Mouse (Mus musculus) kidney, adult 2 months (tissue): ENCODE results near the gene Spaca9. TPM values are rescaled to one million over a fixed set of nuclear protein-coding genes. Genes with fewer than 3 reads are reported as not detected.

Source experiments
- DNase-seq: peaks from one replicate; pipeline ENCODE4 v3.0.0; 2021
- H3K27ac ChIP-seq: fragments of 200-500 bp; 2 replicates; pipeline ENCODE4 v1.5.1; 2012; ENCODE audit warnings: low read depth, low read length, control low read depth, inconsistent platforms; ENCODE audit not compliant: insufficient read depth
- H3K27me3 ChIP-seq: fragments of 200-500 bp; replicated peaks from 2 replicates; pipeline ENCODE4 v1.6.1; 2012; ENCODE audit warnings: mild to moderate bottlenecking, moderate library complexity, low read length, inconsistent platforms; ENCODE audit not compliant: control insufficient read depth, insufficient read depth
- H3K36me3 ChIP-seq: fragments of 200-500 bp; 2 replicates; pipeline ENCODE4 v1.6.1; 2012; ENCODE audit warnings: mild to moderate bottlenecking, moderate library complexity, low read length, inconsistent platforms; ENCODE audit not compliant: control insufficient read depth, insufficient read depth
- H3K4me1 ChIP-seq: fragments of 200-500 bp; 2 replicates; pipeline ENCODE4 v1.6.1; 2011; ENCODE audit warnings: low read length; ENCODE audit not compliant: control insufficient read depth, insufficient read depth
- H3K4me3 ChIP-seq: fragments of 200-500 bp; 2 replicates; pipeline ENCODE4 v1.5.1; 2011; ENCODE audit warnings: mild to moderate bottlenecking, low read depth, low read length, control low read depth; ENCODE audit not compliant: insufficient read depth
- CTCF ChIP-seq: fragments of 200-500 bp; conservative IDR thresholded peaks from 2 replicates; pipeline ENCODE4 v1.5.1; 2011; ENCODE audit warnings: low read depth, mild to moderate bottlenecking, control low read depth, low read length, moderate library complexity, mixed read lengths; ENCODE audit not compliant: insufficient read depth, insufficient read length
- POLR2A ChIP-seq: fragments of 200-500 bp; IDR thresholded peaks from one replicate; pipeline ENCODE4 v1.6.1; 2011; ENCODE audit warnings: low read depth, low read length, control low read depth
- WGBS: fragments of 180-500 bp; shearing (Covaris S2); methylation state at CpG from one replicate; pipeline ENCODE4 v1.1.7; 2018; 5-methylcytosine and 5-hydroxymethylcytosine counted together
- polyA plus RNA-seq: library from polyadenylated mRNA; depleted of rRNA; stranded (reverse); fragments of >200 nt; gene quantifications from 2 replicates; pipeline ENCODE4 v1.2.3, GENCODE M21; 2012; rRNA removed

Gene Spaca9
- polyA plus RNA-seq, 1 experiment, result 1.4 TPM

DNA sequence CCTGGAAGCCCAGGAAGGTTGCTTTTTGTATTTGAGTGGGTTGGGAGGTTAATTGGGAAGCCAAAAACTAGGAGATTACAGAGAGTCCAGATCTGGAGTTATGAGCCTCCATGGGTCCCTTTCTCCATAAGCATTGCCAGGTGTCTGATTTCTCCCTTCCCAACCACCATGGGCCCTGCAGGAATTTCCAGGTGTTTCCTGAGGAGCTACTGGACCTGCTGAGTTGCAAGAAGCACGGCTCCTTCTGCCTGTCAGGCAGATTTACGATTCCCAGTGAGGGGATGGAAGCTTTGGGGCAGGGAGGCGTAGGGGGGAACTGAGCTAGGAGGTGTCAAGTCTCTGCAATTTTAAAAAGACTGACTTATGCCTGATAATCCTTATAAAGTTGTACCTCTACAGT lies 33.7 kb downstream of the Spaca9 start:
- Histone ChIP-seq H3K36me3 (peaks cover 2% of the 10 kb centered on the region), H3K27ac (no peak overlapping the region)
- 60% methylated on average over 3 of the region's 3 CpGs for WGBS

GRCm38 (mm10) chr2:28662891-28663290 lies 36.6 kb downstream of the Spaca9 start:
- TF ChIP-seq POLR2A, result no peak
- no peak for TF ChIP-seq CTCF
- WGBS, result 94% methylated on average over 3 of the region's 3 CpGs
- H3K36me3 ChIP-seq, result peaks cover 2% of the 10 kb centered on the region; the same call in 1 of the 2 replicates
- no peaks in the 10 kb centered on the region for H3K4me1 ChIP-seq
- DNase-seq, result no peak
- H3K27ac ChIP-seq, result no peak overlapping the region
- H3K27me3 ChIP-seq, result no peaks in the 10 kb centered on the region
- no peak overlapping the region for H3K4me3 ChIP-seq

More for the DNA sequence above, 33.7 kb downstream of the Spaca9 start:
- no peaks in the 10 kb centered on the region for H3K27me3 ChIP-seq
- TF ChIP-seq POLR2A, result no peak
- TF ChIP-seq CTCF, result no peak
- DNase-seq, result no peak
- no peak overlapping the region for H3K4me3 ChIP-seq
- H3K4me1 ChIP-seq, result no peaks in the 10 kb centered on the region

GRCm38 (mm10) chr2:28656216-28656615 lies 43.3 kb downstream of the Spaca9 start:
- Histone ChIP-seq H3K4me1 (no peaks in the 10 kb centered on the region), H3K27me3 (no peaks in the 10 kb centered on the region), H3K27ac (no peak overlapping the region), H3K4me3 (no peak overlapping the region), H3K36me3 (peaks cover 1% of the 10 kb centered on the region; the same call in 1 of the 2 replicates)
- no peak for TF ChIP-seq CTCF
- TF ChIP-seq POLR2A, result no peak
- WGBS, result 63% methylated on average over 8 of the region's 8 CpGs
- no peak for DNase-seq

DNA sequence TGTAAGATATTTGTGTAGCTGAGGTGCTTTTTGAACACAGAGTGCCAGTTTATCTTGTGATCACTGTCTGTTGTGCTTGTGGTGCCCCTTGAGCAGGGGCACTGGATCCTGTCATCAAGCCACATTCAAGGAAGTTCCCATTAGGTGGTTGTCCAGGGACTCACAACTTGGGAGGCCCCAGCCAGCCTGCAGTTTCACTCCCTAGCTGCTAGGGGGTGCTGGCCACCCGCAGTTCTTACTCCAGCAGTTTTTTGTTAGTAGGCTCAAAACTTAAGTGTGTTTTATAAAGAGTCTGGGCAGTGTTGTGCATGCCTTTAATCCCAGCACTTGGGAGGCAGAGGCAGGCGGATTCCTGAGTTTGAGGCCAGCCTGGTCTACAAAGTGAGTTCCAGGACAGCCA lies 45.2 kb downstream of the Spaca9 start:
- TF ChIP-seq POLR2A, result no peak
- TF ChIP-seq CTCF, result peak; percentile 64
- H3K27me3 ChIP-seq, result no peaks in the 10 kb centered on the region
- H3K4me3 ChIP-seq, result no peak overlapping the region
- no peaks in the 10 kb centered on the region; the same call in 1 of the 2 replicates for H3K36me3 ChIP-seq
- no peak overlapping the region for H3K27ac ChIP-seq
- peak; percentile 39 for DNase-seq
- no peaks in the 10 kb centered on the region; the same call in 1 of the 2 replicates for H3K4me1 ChIP-seq
- 63% methylated on average over 2 of the region's 2 CpGs for WGBS

- Histone ChIP-seq H3K4me3 (no peak overlapping the region), H3K4me1 (peaks cover 2% of the 10 kb centered on the region; the same call in 1 of the 2 replicates)
Measured at GRCm38 (mm10) chr2:28653351-28653750, 46.2 kb downstream of the Spaca9 start.

DNA sequence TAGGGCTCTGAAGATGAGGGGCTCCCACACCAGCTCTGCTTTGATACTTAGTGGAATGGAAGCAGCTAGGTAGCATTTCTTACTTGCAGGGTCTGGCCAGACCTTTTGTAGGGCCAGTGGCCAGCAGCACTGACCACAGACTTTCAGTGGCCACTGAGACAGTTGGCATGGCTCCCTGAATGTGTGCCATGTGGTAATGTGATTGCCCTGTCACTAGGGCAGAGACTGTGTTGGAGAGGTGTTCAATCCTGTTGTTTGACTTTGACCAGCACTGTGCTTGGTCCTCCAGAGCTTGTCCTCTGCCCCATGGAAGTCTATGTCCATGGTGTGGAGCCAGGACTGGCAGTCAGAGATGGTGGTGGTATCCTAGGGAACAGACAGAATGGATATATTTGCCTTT lies 49.0 kb downstream of the Spaca9 start:
- H3K4me1 ChIP-seq, result peaks cover 8% of the 10 kb centered on the region; the same call in 1 of the 2 replicates
- no peak overlapping the region for H3K4me3 ChIP-seq
- H3K27me3 ChIP-seq, result no peaks in the 10 kb centered on the region
- no peaks in the 10 kb centered on the region for H3K36me3 ChIP-seq
- no peak for TF ChIP-seq POLR2A
- TF ChIP-seq CTCF, result no peak
- H3K27ac ChIP-seq, result no peak overlapping the region
- DNase-seq, result peak; percentile 77

More at GRCm38 (mm10) chr2:28653351-28653750, 46.2 kb downstream of the Spaca9 start:
- TF ChIP-seq POLR2A, result no peak
- no peak for TF ChIP-seq CTCF
- DNase-seq, result no peak
- Histone ChIP-seq H3K27ac (no peak overlapping the region), H3K36me3 (no peaks in the 10 kb centered on the region; the same call in 1 of the 2 replicates), H3K27me3 (no peaks in the 10 kb centered on the region)
- 95% methylated on average over 7 of the region's 7 CpGs for WGBS

DNA sequence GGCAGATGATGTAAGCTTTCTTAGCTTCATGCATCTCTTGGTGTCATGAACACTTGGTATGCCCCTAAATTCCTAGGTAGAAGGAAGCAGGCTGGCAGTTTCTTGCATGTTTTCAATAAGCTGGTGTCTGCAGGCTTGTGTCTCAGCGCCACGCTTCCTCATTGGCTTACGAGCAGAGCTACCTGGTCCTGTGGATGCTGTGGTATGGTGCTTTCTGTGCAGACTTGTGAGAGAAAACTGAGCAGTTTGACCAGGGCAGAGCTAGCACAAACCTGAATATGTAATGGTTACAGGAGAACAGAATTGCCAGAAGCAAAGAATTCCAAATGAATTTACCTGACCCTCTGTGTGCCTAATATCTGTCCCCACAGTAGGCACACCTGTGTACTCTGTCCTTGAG lies 56.4 kb downstream of the Spaca9 start:
- Histone ChIP-seq H3K27me3 (no peaks in the 10 kb centered on the region), H3K4me3 (no peak overlapping the region), H3K36me3 (no peaks in the 10 kb centered on the region), H3K4me1 (peaks cover 15% of the 10 kb centered on the region; the same call in 1 of the 2 replicates), H3K27ac (no peak overlapping the region)
- TF ChIP-seq POLR2A, result no peak
- no peak for TF ChIP-seq CTCF
- 56% methylated on average over 3 of the region's 3 CpGs for WGBS
- peak; percentile 57 for DNase-seq

Other genes starting within 250 kb of the Spaca9 start
- gene 1700007K13Rik, start 233.4 kb downstream of the Spaca9 start, polyA plus RNA-seq, result 0.86 and 1.3 TPM in 2 replicates
- 65.7 and 72.7 TPM in 2 replicates for gene Mrps2, start 231.7 kb downstream of the Spaca9 start, polyA plus RNA-seq
- gene Gbgt1, start 202.8 kb downstream of the Spaca9 start, polyA plus RNA-seq, result 1.2 and 1.3 TPM in 2 replicates
- gene Gm10134, start 193.6 kb downstream of the Spaca9 start, polyA plus RNA-seq, result 0.33 TPM in 1 of 2 replicates, not detected in the other
- 24.6 and 32.3 TPM in 2 replicates for gene Ralgds, start 186.6 kb downstream of the Spaca9 start, polyA plus RNA-seq
- 0.15 TPM in 1 of 2 replicates, not detected in the other for gene Cel, start 136.3 kb downstream of the Spaca9 start, polyA plus RNA-seq
- 20.4 and 20.8 TPM in 2 replicates for gene Gtf3c5, start 116.0 kb downstream of the Spaca9 start, polyA plus RNA-seq
- gene Gfi1b, start 77.7 kb downstream of the Spaca9 start, polyA plus RNA-seq, result 0.06 and 0.30 TPM in 2 replicates
- gene Tsc1, start 58.5 kb downstream of the Spaca9 start, polyA plus RNA-seq, result 17.5 and 21.4 TPM in 2 replicates
- 0.34 and 0.36 TPM in 2 replicates for gene Ak8, start 437 bp upstream of the Spaca9 start, polyA plus RNA-seq
- gene Gtf3c4, start 140.6 kb upstream of the Spaca9 start, polyA plus RNA-seq, result 7.1 and 7.4 TPM in 2 replicates
- gene Ddx31, start 140.7 kb upstream of the Spaca9 start, polyA plus RNA-seq, result 2.6 and 3.4 TPM in 2 replicates
- 0.05 and 0.07 TPM in 2 replicates for gene Barhl1, start 216.9 kb upstream of the Spaca9 start, polyA plus RNA-seq